Mouse (Mus musculus) hematopoietic stem cell, adult 5-6 weeks (primary cell): ENCODE data around the gene Msl3l2. TPM values are rescaled to one million over a fixed set of nuclear protein-coding genes. Genes with fewer than 3 reads are reported as not detected.

Source experiments
- ATAC-seq, 2 experiments: fragments of 125-278 bp in 1 of 2; replicated peaks in 1 of 2; 2 replicates each; pipeline ENCODE4 v1.8.0; 2016 to 2017; ENCODE audit warnings: inconsistent platforms in 2 of 2, mild to moderate bottlenecking in 2 of 2, moderate number of reproducible peaks in 2 of 2, low read depth in 1 of 2, moderate TSS enrichment in 1 of 2; ENCODE audit not compliant: low FRiP score in 2 of 2, poor library complexity in 2 of 2, severe bottlenecking in 2 of 2, insufficient read depth in 1 of 2, low TSS enrichment in 1 of 2
- total RNA-seq: library from RNA; stranded (forward); fragments of 172-1452, 232-1000 nt; gene quantifications from 2 replicates; pipeline ENCODE4 v1.2.3, GENCODE M21; 2017

The Msl3l2 gene
- total RNA-seq, 1 experiment from 2014 or later = 22.5 TPM

DNA sequence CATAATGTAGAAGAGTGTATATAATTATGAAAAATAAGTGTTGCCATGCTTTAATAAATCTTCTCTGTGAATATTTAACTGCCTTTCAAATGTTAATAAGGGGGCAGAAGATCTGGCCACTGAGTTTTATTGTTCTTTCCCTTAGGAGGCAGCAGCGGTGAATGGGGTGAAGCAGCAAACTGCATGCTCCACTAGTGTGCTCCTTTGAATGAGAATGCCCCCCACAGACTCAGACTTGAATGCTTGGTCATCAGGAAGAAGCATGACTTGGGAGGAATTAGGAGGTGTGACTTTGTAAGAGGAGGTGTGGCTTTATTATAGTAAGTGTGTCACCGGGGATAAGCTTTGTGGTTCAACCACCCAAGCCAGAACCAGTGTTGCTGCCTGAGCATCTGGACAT, 52.0 kb downstream of the Msl3l2 start:
- no peak for ATAC-seq

DNA sequence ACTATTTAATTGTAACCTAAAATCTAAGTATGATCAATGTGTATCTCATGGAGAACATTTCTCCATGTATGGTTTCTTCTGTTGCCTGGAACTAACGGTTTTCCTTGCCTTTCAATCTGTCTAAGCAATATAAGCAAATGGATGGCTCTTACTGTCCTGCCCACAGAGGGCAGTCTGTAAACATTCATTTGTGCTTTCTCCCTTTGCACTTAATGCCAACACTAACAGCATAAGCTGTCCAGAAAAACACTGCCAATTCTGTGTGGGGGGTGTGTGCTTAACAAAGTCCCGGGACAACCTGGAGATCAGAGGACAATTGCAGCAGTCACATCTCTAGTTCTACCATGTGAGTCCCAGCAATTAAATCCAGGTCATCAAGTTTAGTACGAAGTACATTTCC, 57.7 kb downstream of the Msl3l2 start:
- ATAC-seq = no peak

DNA sequence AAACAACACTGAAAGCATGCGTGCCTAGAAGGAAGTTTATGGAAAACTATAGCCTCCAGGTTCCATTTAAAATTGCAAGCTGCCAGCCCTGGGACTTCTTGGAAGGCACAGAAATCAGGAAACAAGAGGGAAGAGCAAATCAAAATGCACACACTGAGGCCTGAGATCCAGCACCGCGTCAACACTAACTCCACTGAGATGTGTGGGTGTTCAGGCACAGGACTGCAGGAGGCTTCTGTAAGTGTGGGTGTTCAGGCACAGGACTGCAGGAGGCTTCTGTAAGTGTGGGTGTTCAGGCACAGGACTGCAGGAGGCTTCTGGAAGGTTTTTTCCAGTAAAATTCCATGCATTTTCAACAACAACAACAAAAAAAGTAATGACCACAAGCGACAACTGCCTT, 59.0 kb downstream of the Msl3l2 start:
- ATAC-seq = no peak

Other genes starting within 250 kb of the Msl3l2 start
- 6.4 and 10.3 TPM in 2 replicates for gene Tbc1d32, start 121.8 kb downstream of the Msl3l2 start, total RNA-seq